Mouse (Mus musculus) small intestine, adult 2 months (tissue): Measurements from ENCODE around the gene Krr1. TPM values are rescaled to one million over a fixed set of nuclear protein-coding genes. Genes with fewer than 3 reads are reported as not detected.

ENCODE experiments used
- H3K27ac ChIP-seq: fragments of 200-500 bp; 2 replicates; pipeline ENCODE4 v1.5.1; 2012; ENCODE audit warnings: low read depth, low read length, control low read depth, inconsistent platforms; ENCODE audit not compliant: insufficient read depth
- H3K27me3 ChIP-seq: fragments of 200-500 bp; 2 replicates; pipeline ENCODE4 v1.6.1; 2012; ENCODE audit warnings: mild to moderate bottlenecking, moderate library complexity, low read length, inconsistent platforms; ENCODE audit not compliant: control insufficient read depth, insufficient read depth
- H3K36me3 ChIP-seq: fragments of 200-500 bp; 2 replicates; pipeline ENCODE4 v1.6.1; 2012; ENCODE audit warnings: mild to moderate bottlenecking, low read length, control low read depth, inconsistent platforms; ENCODE audit not compliant: control insufficient read depth, insufficient read depth
- H3K4me1 ChIP-seq: fragments of 200-500 bp; 2 replicates; pipeline ENCODE4 v1.6.1; 2012; ENCODE audit warnings: low read length, inconsistent platforms, mixed read lengths; ENCODE audit not compliant: control insufficient read depth, insufficient read depth, insufficient read length
- H3K4me3 ChIP-seq: fragments of 200-500 bp; 2 replicates; pipeline ENCODE4 v1.5.1; 2012; ENCODE audit warnings: low read depth, mild to moderate bottlenecking, control low read depth, inconsistent platforms, low read length, moderate library complexity
- CTCF ChIP-seq: fragments of 200-500 bp; IDR thresholded peaks from 2 replicates; pipeline ENCODE4 v1.5.1; 2012; ENCODE audit warnings: low read depth, mild to moderate bottlenecking, control low read depth, inconsistent platforms, low read length, moderate library complexity, mixed read lengths; ENCODE audit not compliant: insufficient replicate concordance, insufficient read length; ENCODE audit errors: extremely low read depth
- POLR2A ChIP-seq: fragments of 200-500 bp; IDR thresholded peaks from 2 replicates; pipeline ENCODE4 v1.6.1; 2012; ENCODE audit warnings: low read depth, mild to moderate bottlenecking, control low read depth, inconsistent platforms, low read length, moderate library complexity
- WGBS: fragments of 180-500 bp; shearing (Covaris S2); methylation state at CpG from one replicate; pipeline ENCODE4 v1.1.7; 2018; 5-methylcytosine and 5-hydroxymethylcytosine counted together
- polyA plus RNA-seq: library from polyadenylated mRNA; depleted of rRNA; stranded (reverse); fragments of >200 nt; gene quantifications from 2 replicates; pipeline ENCODE4 v1.2.3, GENCODE M21; 2012

The Krr1 gene
- polyA plus RNA-seq, 1 experiment = 1.2 TPM

DNA sequence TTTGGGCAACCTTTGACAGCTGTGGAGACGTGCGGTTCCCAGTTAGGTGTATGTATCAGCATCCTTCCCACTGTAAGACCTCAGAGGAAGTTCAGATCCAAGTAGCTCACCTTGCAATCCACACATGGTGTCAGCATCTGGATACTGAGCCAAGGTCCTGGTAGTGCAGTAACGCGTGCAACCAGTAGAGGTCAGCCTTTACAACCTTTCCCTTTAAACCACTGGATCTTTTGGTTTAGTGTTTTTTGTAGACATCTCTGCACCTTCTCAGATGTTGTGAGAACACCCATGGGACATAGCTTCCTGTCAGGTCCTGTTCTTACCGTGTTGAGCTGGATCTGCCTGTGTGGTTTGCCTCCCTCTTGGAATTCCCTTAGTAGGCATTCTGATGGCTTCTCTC lies 5.1 kb downstream of the Krr1 start:
- Histone ChIP-seq H3K36me3 (peaks cover 32% of the 10 kb centered on the region), H3K4me1 (no peaks in the 10 kb centered on the region), H3K27me3 (no peaks in the 10 kb centered on the region), H3K4me3 (no peak overlapping the region), H3K27ac (no peak overlapping the region)
- TF ChIP-seq POLR2A (no peak), CTCF (peak; percentile 69; the same call in 1 of the 2 replicates)
- WGBS = 32% methylated on average over 5 of the region's 5 CpGs

DNA sequence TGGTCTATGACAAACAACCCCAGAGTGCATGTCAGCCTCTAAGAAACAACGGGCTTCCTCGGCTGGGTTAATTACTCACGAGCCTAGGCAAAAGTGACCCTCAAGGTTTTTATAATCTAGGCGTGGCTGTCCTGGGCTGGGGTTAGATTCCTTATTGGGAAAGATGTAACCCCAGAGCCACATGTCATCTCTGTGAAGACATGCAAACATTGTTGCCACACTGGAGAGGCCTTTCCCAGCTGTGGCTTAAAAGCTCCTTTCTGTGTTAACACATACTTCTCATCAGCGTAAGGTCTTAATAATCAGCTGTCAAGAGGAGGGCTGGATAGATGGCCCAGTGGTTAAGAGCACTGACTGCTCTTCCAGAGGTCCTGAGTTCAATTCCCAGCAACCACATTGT lies 10.6 kb downstream of the Krr1 start:
- WGBS = 61% methylated on average over 5 of the region's 5 CpGs
- no peaks in the 10 kb centered on the region for H3K27me3 ChIP-seq
- peaks cover 60% of the 10 kb centered on the region for H3K36me3 ChIP-seq
- H3K4me3 ChIP-seq = no peak overlapping the region
- H3K27ac ChIP-seq = no peak overlapping the region
- no peak for TF ChIP-seq POLR2A
- no peak for TF ChIP-seq CTCF
- H3K4me1 ChIP-seq = no peaks in the 10 kb centered on the region

DNA sequence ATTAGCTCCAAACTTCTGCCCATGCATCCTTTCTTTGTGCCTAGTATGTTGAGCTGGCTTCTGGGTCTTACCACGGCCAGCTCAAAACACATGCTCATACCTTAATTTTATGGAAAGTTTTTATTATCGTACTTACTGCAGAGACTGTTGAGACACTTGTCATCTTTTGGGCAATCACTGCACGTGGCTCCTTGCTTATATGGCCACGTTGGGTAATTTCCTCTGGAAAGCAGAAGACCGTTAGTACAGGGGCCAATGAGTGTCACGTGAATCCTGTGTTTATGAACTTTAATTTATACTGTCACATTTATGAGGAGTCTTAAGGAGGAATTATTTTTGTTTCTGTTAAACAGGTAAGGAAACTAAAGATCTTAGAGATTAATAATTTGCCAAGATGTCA lies 14.0 kb downstream of the Krr1 start:
- H3K27me3 ChIP-seq = no peaks in the 10 kb centered on the region
- no peaks in the 10 kb centered on the region for H3K4me1 ChIP-seq
- no peak overlapping the region for H3K27ac ChIP-seq
- TF ChIP-seq CTCF (no peak), POLR2A (no peak)
- H3K4me3 ChIP-seq = no peak overlapping the region
- H3K36me3 ChIP-seq = peaks cover 39% of the 10 kb centered on the region
- WGBS = 84% methylated on average over 6 of the region's 6 CpGs

DNA sequence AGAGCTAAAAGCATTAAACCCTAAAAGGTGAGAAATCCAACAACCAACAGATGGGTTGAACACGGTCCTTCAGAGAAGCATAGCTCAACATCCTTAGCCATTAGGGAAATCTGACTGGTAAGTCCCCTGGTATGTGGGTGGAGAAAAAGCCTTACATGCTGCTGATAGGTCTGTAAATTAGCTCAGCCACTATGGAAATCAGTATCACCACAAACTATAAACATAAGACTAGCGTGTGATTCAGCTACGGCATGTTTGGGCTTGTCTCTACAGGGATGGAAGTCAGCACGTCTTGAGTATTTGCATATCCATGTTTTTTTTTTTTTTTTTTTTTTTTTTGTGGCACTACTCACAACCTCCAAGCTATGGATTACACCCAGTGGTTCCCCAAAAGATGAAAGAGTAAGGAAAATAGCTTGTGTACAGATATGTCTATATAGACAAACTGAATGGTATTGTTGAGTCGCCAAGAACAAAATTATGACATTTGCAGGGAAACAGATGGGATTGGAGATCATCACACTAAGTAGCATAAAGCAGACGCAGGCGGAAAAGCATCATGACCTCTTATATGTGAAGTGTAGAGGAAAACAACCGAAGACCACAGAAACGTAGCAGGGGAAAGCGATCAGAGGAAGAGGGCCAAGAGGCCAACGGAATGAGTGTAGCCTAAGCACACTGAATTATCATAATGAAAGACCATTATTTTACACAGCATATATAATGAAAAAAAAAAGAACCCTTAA lies 23.5 kb downstream of the Krr1 start:
- Histone ChIP-seq H3K27me3 (no peaks in the 10 kb centered on the region), H3K36me3 (no peaks in the 10 kb centered on the region), H3K4me1 (no peaks in the 10 kb centered on the region), H3K4me3 (no peak overlapping the region; the same call in 1 of the 2 replicates), H3K27ac (0 out of 2 replicates have a peak overlapping the region, but pooled peaks have one; percentile 31)
- TF ChIP-seq CTCF (no peak), POLR2A (no peak)
- WGBS = 70% methylated on average over 11 of the region's 11 CpGs

DNA sequence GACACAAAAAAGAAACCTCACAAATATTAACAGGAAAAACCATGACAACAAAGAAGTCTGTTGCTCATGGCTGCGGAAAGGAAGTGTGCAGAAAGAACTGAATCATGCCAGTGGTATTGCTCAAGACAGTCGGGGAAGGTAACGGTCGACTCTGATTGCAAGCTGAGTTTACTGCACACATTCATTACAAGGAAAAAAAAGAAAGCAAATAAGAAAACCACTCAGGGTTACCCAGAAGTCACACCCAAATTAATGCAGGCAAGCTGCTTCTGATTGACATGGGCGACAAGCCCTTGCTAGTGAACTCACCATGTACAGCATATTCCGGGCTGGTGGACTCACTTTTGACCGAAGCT lies 24.1 kb downstream of the Krr1 start:
- TF ChIP-seq POLR2A = no peak
- no peak for TF ChIP-seq CTCF
- H3K4me3 ChIP-seq = peak overlapping the region; percentile 48; the same call in 1 of the 2 replicates

DNA sequence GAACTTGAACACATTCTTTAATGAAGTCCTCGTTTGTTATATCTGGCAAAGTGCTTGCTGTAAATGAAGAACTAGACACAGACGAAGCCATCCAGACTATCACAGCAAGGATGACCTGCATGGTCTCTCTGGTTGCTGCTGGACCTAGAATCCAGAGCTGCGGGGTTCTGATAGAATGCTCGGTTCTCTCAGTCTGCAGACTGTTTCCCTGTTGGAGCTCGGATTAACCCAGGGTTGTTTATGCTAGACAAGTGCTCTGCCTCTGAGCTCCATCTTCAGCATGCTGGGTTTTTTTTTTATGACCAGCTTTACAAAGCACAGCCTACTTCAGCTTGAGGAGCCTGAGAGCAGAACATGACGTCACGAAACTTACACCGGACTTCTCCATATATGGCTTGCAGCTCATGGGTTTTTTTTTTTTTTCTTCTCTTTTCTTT lies 24.5 kb downstream of the Krr1 start:
- H3K27ac ChIP-seq = peak overlapping the region; percentile 64
- H3K4me1 ChIP-seq = peaks cover under 1% of the 10 kb centered on the region; the same call in 1 of the 2 replicates
- 14% methylated on average over 8 of the region's 8 CpGs for WGBS
- H3K4me3 ChIP-seq = peak overlapping the region; percentile 48; the same call in 1 of the 2 replicates
- no peaks in the 10 kb centered on the region for H3K36me3 ChIP-seq
- TF ChIP-seq POLR2A = no peak
- TF ChIP-seq CTCF = no peak
- no peaks in the 10 kb centered on the region for H3K27me3 ChIP-seq

More for the DNA sequence above, 24.1 kb downstream of the Krr1 start:
- H3K27ac ChIP-seq = peak overlapping the region; percentile 64
- WGBS = 14% methylated on average over 7 of the region's 7 CpGs
- H3K4me1 ChIP-seq = no peaks in the 10 kb centered on the region
- H3K27me3 ChIP-seq = no peaks in the 10 kb centered on the region
- H3K36me3 ChIP-seq = no peaks in the 10 kb centered on the region

DNA sequence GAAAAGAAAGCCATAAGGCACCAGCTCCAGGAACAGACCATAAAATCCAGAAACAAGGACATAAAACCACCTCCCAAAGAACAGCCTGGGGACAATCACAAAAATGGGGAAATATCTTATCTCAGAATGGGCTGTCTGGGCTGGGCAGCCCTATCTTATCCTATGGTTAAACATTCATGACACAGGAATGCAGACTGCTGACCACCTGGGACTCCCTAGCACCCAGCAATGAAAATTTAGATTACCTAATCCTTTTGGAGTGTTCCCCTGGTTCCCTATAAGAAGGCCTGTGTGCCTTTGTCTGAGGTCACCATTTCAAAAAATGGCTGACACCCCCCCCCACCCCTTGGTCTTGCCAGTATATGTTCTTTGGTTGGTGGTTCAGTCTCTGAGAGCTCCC lies 25.2 kb downstream of the Krr1 start:
- TF ChIP-seq POLR2A (no peak), CTCF (no peak)
- Histone ChIP-seq H3K27me3 (no peaks in the 10 kb centered on the region), H3K4me1 (peaks cover 4% of the 10 kb centered on the region; the same call in 1 of the 2 replicates), H3K4me3 (no peak overlapping the region), H3K36me3 (no peaks in the 10 kb centered on the region), H3K27ac (0 out of 2 replicates have a peak overlapping the region, but pooled peaks have one; percentile 8)
